Mouse (Mus musculus) liver, embryonic 14.5 days (tissue): ENCODE measurements around the gene Kdm4a. TPM values are rescaled to one million over a fixed set of nuclear protein-coding genes. Genes with fewer than 3 reads are reported as not detected.

ENCODE experiments used
- ATAC-seq: fragments of 200-750 bp; cut with Nextera tagmentation; 2 replicates; pipeline ENCODE4 v1.8.0; 2017; ENCODE audit warnings: moderate number of reproducible peaks, mild to moderate bottlenecking, moderate library complexity; ENCODE audit not compliant: insufficient read depth
- DNase-seq, 3 experiments: peaks; one replicate each; pipeline ENCODE4 v3.0.0-alpha.2; 2012 to 2013; ENCODE audit warnings: low read depth in 3 of 3, low spot score in 3 of 3
- H3K27ac ChIP-seq: fragments of 300-500 bp; sonication (generic); 2 replicates; pipeline ENCODE4 v1.5.1; 2014; ENCODE audit warnings: moderate library complexity, mild to moderate bottlenecking, control low read depth, inconsistent platforms
- H3K27me3 ChIP-seq: fragments of 300-500 bp; sonication (generic); 2 replicates; pipeline ENCODE4 v1.6.1; 2014; ENCODE audit warnings: mild to moderate bottlenecking, low read length, moderate library complexity; ENCODE audit not compliant: control insufficient read depth, insufficient read depth
- H3K36me3 ChIP-seq: fragments of 300-500 bp; sonication (generic); replicated peaks from 2 replicates; pipeline ENCODE4 v1.6.1; 2014; ENCODE audit warnings: low read depth; ENCODE audit not compliant: control insufficient read depth, insufficient read depth
- H3K4me1 ChIP-seq, 2 experiments: fragments of 200-500 bp in 1 of 2; fragments of 300-500 bp in 1 of 2; sonication (generic) in 1 of 2; replicated peaks; 2 replicates each; pipeline ENCODE4 v1.6.1; 2012 to 2014; ENCODE audit warnings: antibody characterized with exemption in 1 of 2, inconsistent platforms in 1 of 2, low read length in 1 of 2; ENCODE audit not compliant: control insufficient read depth in 2 of 2, insufficient read depth in 2 of 2
- H3K4me2 ChIP-seq: fragments of 300-500 bp; sonication (generic); 2 replicates; pipeline ENCODE4 v1.6.1; 2014; ENCODE audit warnings: low read depth, mild to moderate bottlenecking, control low read depth, moderate library complexity
- H3K4me3 ChIP-seq, 2 experiments: fragments of 200-500 bp in 1 of 2; fragments of 300-500 bp in 1 of 2; sonication (generic) in 1 of 2; 2 replicates each; pipeline ENCODE4 v1.5.1; 2012 to 2014; ENCODE audit warnings: low read depth in 2 of 2, low read length in 2 of 2, mild to moderate bottlenecking in 2 of 2, control low read depth in 1 of 2, inconsistent platforms in 1 of 2, moderate library complexity in 1 of 2; ENCODE audit not compliant: insufficient read depth in 1 of 2
- H3K9ac ChIP-seq: fragments of 300-500 bp; sonication (generic); replicated peaks from 2 replicates; pipeline ENCODE4 v1.6.1; 2014; ENCODE audit warnings: mild to moderate bottlenecking, control low read depth, moderate library complexity
- H3K9me3 ChIP-seq: fragments of 300-500 bp; sonication (generic); 2 replicates; pipeline ENCODE4 v1.6.1; 2016; ENCODE audit warnings: low read length, mixed read lengths; ENCODE audit not compliant: control insufficient read depth
- CTCF ChIP-seq: IDR thresholded peaks from 2 replicates; pipeline ENCODE4 v1.5.1; 2016; ENCODE audit warnings: antibody characterized with exemption, low read depth, control low read depth
- EP300 ChIP-seq: IDR thresholded peaks from 2 replicates; pipeline ENCODE4 v1.6.1; 2016; ENCODE audit warnings: antibody characterized with exemption, low read depth
- WGBS: fragments of 180-500 bp; shearing (Covaris S2); extraction: QIAGEN DNeasy Blood & Tissue Kit; methylation state at CpG from one replicate; pipeline ENCODE4 v1.1.7; 2014; ENCODE audit not compliant: insufficient replicate concordance; 5-methylcytosine and 5-hydroxymethylcytosine counted together
- polyA plus RNA-seq, 2 experiments: library from polyadenylated mRNA; depleted of rRNA in 1 of 2; stranded (reverse) in 1 of 2; unstranded in 1 of 2; fragments of >200 nt; fragmentation: Nextera tagmentation in 1 of 2; extraction: Ambion mirVana in 1 of 2; gene quantifications; 2 replicates each; pipeline versions ENCODE4 v1.2.1 to v1.2.3; 2012 to 2014

Kdm4a gene
- polyA plus RNA-seq, 2 experiments: 7.3 to 13.7 TPM

- no peak overlapping the region for H3K4me3 ChIP-seq
- WGBS: 89% methylated on average over 15 of the region's 15 CpGs
- no peak overlapping the region for H3K9ac ChIP-seq
- TF ChIP-seq EP300 (no peak), CTCF (no peak)
- H3K27me3 ChIP-seq: no peaks in the 10 kb centered on the region
- no peaks in the 10 kb centered on the region for H3K9me3 ChIP-seq
- peaks cover 47% of the 10 kb centered on the region for H3K36me3 ChIP-seq
- DNase-seq (no peak), ATAC-seq (no peak)
- no peaks in the 10 kb centered on the region for H3K4me1 ChIP-seq
- no peak overlapping the region for H3K27ac ChIP-seq
- no peak overlapping the region for H3K4me2 ChIP-seq
Measured at GRCm38 (mm10) chr4:118156559-118156958, 23.3 kb downstream of the Kdm4a start.

GRCm38 (mm10) chr4:118154889-118155288, 25.0 kb downstream of the Kdm4a start:
- no peak overlapping the region for H3K4me2 ChIP-seq
- H3K27me3 ChIP-seq: no peaks in the 10 kb centered on the region
- H3K4me1 ChIP-seq: no peaks in the 10 kb centered on the region
- H3K9ac ChIP-seq: no peak overlapping the region
- TF ChIP-seq CTCF: no peak
- TF ChIP-seq EP300: no peak
- peaks cover 34% of the 10 kb centered on the region for H3K36me3 ChIP-seq
- WGBS: 45% methylated on average over 5 of the region's 5 CpGs
- H3K9me3 ChIP-seq: no peaks in the 10 kb centered on the region
- DNase-seq (no peak), ATAC-seq (no peak)
- H3K27ac ChIP-seq: no peak overlapping the region
- H3K4me3 ChIP-seq: no peak overlapping the region

GRCm38 (mm10) chr4:118152020-118152785, 27.6 kb downstream of the Kdm4a start:
- no peak for DNase-seq
- Histone ChIP-seq H3K27me3 (no peaks in the 10 kb centered on the region), H3K9ac (no peak overlapping the region), H3K4me1 (no peaks in the 10 kb centered on the region; a peak in 2 of 4 replicates), H3K27ac (no peak overlapping the region), H3K4me2 (no peak overlapping the region), H3K9me3 (no peaks in the 10 kb centered on the region), H3K36me3 (peaks cover 20% of the 10 kb centered on the region), H3K4me3 (no peak overlapping the region)
- ATAC-seq: no peak
- WGBS: 77% methylated on average over 17 of the region's 17 CpGs
- TF ChIP-seq CTCF (no peak), EP300 (no peak)

- Histone ChIP-seq H3K27me3 (no peaks in the 10 kb centered on the region), H3K36me3 (peaks cover 31% of the 10 kb centered on the region), H3K4me1 (no peaks in the 10 kb centered on the region; a peak in 2 of 4 replicates), H3K4me2 (no peak overlapping the region), H3K27ac (no peak overlapping the region), H3K9ac (no peak overlapping the region), H3K4me3 (no peak overlapping the region), H3K9me3 (no peaks in the 10 kb centered on the region)
- DNase-seq (no peak), ATAC-seq (no peak)
- WGBS: 86% methylated on average over 7 of the region's 7 CpGs
- TF ChIP-seq EP300 (no peak), CTCF (no peak)
Measured at GRCm38 (mm10) chr4:118150804-118151203, 29.0 kb downstream of the Kdm4a start.

GRCm38 (mm10) chr4:118149956-118150680, 29.7 kb downstream of the Kdm4a start:
- WGBS: 80% methylated on average over 14 of the region's 14 CpGs
- no peak overlapping the region for H3K27ac ChIP-seq
- H3K4me3 ChIP-seq: no peak overlapping the region
- ATAC-seq: no peak
- no peaks in the 10 kb centered on the region for H3K27me3 ChIP-seq
- H3K9ac ChIP-seq: no peak overlapping the region
- H3K9me3 ChIP-seq: no peaks in the 10 kb centered on the region
- TF ChIP-seq CTCF (no peak), EP300 (no peak)
- H3K36me3 ChIP-seq: peaks cover 38% of the 10 kb centered on the region
- no peak for DNase-seq
- H3K4me1 ChIP-seq: no peaks in the 10 kb centered on the region; a peak in 2 of 4 replicates
- no peak overlapping the region for H3K4me2 ChIP-seq
